Mouse (Mus musculus): Measurements from ENCODE around the gene Ankrd60. TPM values are rescaled to one million over a fixed set of nuclear protein-coding genes. Genes with fewer than 3 reads are reported as not detected.

The Ankrd60 gene
- total and polyA plus RNA-seq, 3 experiments = not detected

- no peaks in the 10 kb centered on the region for H3K4me1 ChIP-seq (ENCODE audit: control insufficient read depth in 1 of 2, insufficient read depth in 2 of 2, low read length in 2 of 2)
- H3K9ac ChIP-seq (ENCODE audit: control insufficient read depth, low read depth, low read length, poor library complexity, severe bottlenecking) = no peak overlapping the region
- H3K9me3 ChIP-seq (replicated peaks; ENCODE audit: insufficient read depth, low read length) = no peaks in the 10 kb centered on the region
- H3K27ac ChIP-seq (ENCODE audit: control insufficient read depth, low read depth, low read length) = no peak overlapping the region
- H3K4me3 ChIP-seq (ENCODE audit: control insufficient read depth in 1 of 2, insufficient read depth in 1 of 2, low read depth in 2 of 2, low read length in 2 of 2) = no peak overlapping the region
- no peak for DNase-seq (ENCODE audit: low read depth, low spot score)
- TF ChIP-seq MYC (IDR thresholded peaks at IDR 0.05; ENCODE audit: low read depth, low read length) (no peak), EP300 (IDR thresholded peaks at IDR 0.05; ENCODE audit: low read depth in 1 of 2, low read length in 2 of 2) (no peak), UBTF (IDR thresholded peaks at IDR 0.05; ENCODE audit: borderline replicate concordance, insufficient read depth, low read depth, low read length) (no peak), SIN3A (IDR thresholded peaks at IDR 0.05; ENCODE audit: low read length) (no peak), BHLHE40 (IDR thresholded peaks at IDR 0.05; ENCODE audit: borderline replicate concordance, low read depth, low read length) (no peak), ETS1 (IDR thresholded peaks at IDR 0.05; ENCODE audit: low read depth, low read length) (no peak), CTCF (IDR thresholded peaks at IDR 0.05 in 2 of 3, conservative IDR thresholded peaks at IDR 0.05 in 1 of 3; ENCODE audit: control insufficient read depth in 1 of 3, insufficient read depth in 1 of 3, low read depth in 2 of 3, low read length in 3 of 3, poor library complexity in 1 of 3, severe bottlenecking in 1 of 3) (no peak), KAT2A (conservative IDR thresholded peaks at IDR 0.05; ENCODE audit: low read depth, low read length) (no peak), GATA1 (IDR thresholded peaks at IDR 0.05; ENCODE audit: low read depth, low read length) (no peak), MAX (IDR thresholded peaks at IDR 0.05; ENCODE audit: low read length) (no peak), MXI1 (IDR thresholded peaks at IDR 0.05; ENCODE audit: low read depth, low read length) (no peak), MYB (IDR thresholded peaks at IDR 0.05; ENCODE audit: low read depth, low read length) (no peak), POLR2AphosphoS5 (IDR thresholded peaks at IDR 0.05; ENCODE audit: borderline replicate concordance, low read depth, low read length) (no peak), ZC3H11A (IDR thresholded peaks at IDR 0.05; ENCODE audit: low read depth, low read length) (no peak), RAD21 (IDR thresholded peaks at IDR 0.05; ENCODE audit: low read depth, low read length) (no peak)
- no peaks in the 10 kb centered on the region for H3K36me3 ChIP-seq (ENCODE audit: control insufficient read depth in 1 of 2, insufficient read depth in 2 of 2, low read length in 2 of 2)
- no peaks in the 10 kb centered on the region for H3K79me2 ChIP-seq (ENCODE audit: control insufficient read depth, insufficient read depth, low read length, poor library complexity)
- no peaks in the 10 kb centered on the region for H3K27me3 ChIP-seq (ENCODE audit: control insufficient read depth in 1 of 2, insufficient read depth in 2 of 2, low read length in 2 of 2)
These were observed 23.7 kb upstream of the Ankrd60 start for GRCm38 (mm10) chr2:173601861-173602260.

GRCm38 (mm10) chr2:173595374-173595781 lies 17.2 kb upstream of the Ankrd60 start:
- H3K9ac ChIP-seq (ENCODE audit: control insufficient read depth, low read depth, low read length, poor library complexity, severe bottlenecking) = no peak overlapping the region
- no peak overlapping the region for H3K4me3 ChIP-seq (ENCODE audit: control insufficient read depth in 1 of 2, insufficient read depth in 1 of 2, low read depth in 2 of 2, low read length in 2 of 2)
- H3K36me3 ChIP-seq (ENCODE audit: control insufficient read depth in 1 of 2, insufficient read depth in 2 of 2, low read length in 2 of 2) = no peaks in the 10 kb centered on the region; a peak in 1 of 4 replicates
- TF ChIP-seq ETS1 (IDR thresholded peaks at IDR 0.05; ENCODE audit: low read depth, low read length) (no peak), SMC3 (IDR thresholded peaks at IDR 0.05; ENCODE audit: low read depth, low read length) (peak; percentile 52), RAD21 (IDR thresholded peaks at IDR 0.05; ENCODE audit: low read depth, low read length) (peak; percentile 25), KAT2A (conservative IDR thresholded peaks at IDR 0.05; ENCODE audit: low read depth, low read length) (no peak), ZKSCAN1 (IDR thresholded peaks at IDR 0.05; ENCODE audit: low read depth, low read length) (peak; percentile 85), ZC3H11A (IDR thresholded peaks at IDR 0.05; ENCODE audit: low read depth, low read length) (peak; percentile 12; the same call in 1 of the 2 replicates), POLR2AphosphoS2 (IDR thresholded peaks at IDR 0.05; ENCODE audit: low read length) (no peak), MEF2A (IDR thresholded peaks at IDR 0.05; ENCODE audit: extremely low read depth, insufficient replicate concordance, low read depth, low read length, poor library complexity, severe bottlenecking) (no peak), CTCF (IDR thresholded peaks at IDR 0.05 in 2 of 3, conservative IDR thresholded peaks at IDR 0.05 in 1 of 3; ENCODE audit: control insufficient read depth in 1 of 3, insufficient read depth in 1 of 3, low read depth in 2 of 3, low read length in 3 of 3, poor library complexity in 1 of 3, severe bottlenecking in 1 of 3) (peak; percentile 24 to 54 (median 49); a peak in 4 of 6 replicates), HCFC1 (IDR thresholded peaks at IDR 0.05; ENCODE audit: low read depth, low read length) (no peak)
- H3K27me3 ChIP-seq (ENCODE audit: control insufficient read depth in 1 of 2, insufficient read depth in 2 of 2, low read length in 2 of 2) = no peaks in the 10 kb centered on the region
- H3K27ac ChIP-seq (ENCODE audit: control insufficient read depth, low read depth, low read length) = no peak overlapping the region
- DNase-seq (ENCODE audit: low read depth, low spot score) = peak; percentile 32
- no peaks in the 10 kb centered on the region for H3K79me2 ChIP-seq (ENCODE audit: control insufficient read depth, insufficient read depth, low read length, poor library complexity)
- H3K4me1 ChIP-seq (ENCODE audit: control insufficient read depth in 1 of 2, insufficient read depth in 2 of 2, low read length in 2 of 2) = no peaks in the 10 kb centered on the region
- no peaks in the 10 kb centered on the region for H3K9me3 ChIP-seq (replicated peaks; ENCODE audit: insufficient read depth, low read length)

All from MEL (cell line).